Mouse (Mus musculus) testis, adult 2 months (tissue): ENCODE results near the gene Neu4.

ENCODE experiments used
- CTCF ChIP-seq: fragments of 200-500 bp; IDR thresholded peaks from 2 replicates; pipeline ENCODE4 v1.5.1; 2012; ENCODE audit warnings: low read depth, mild to moderate bottlenecking, inconsistent platforms, low read length, moderate library complexity; ENCODE audit not compliant: control insufficient read depth, insufficient read depth, insufficient replicate concordance
- POLR2A ChIP-seq: fragments of 200-500 bp; IDR thresholded peaks from 2 replicates; pipeline ENCODE4 v1.6.1; 2012; ENCODE audit warnings: low read depth, mild to moderate bottlenecking, inconsistent platforms, low read length, moderate library complexity; ENCODE audit not compliant: control insufficient read depth

DNA sequence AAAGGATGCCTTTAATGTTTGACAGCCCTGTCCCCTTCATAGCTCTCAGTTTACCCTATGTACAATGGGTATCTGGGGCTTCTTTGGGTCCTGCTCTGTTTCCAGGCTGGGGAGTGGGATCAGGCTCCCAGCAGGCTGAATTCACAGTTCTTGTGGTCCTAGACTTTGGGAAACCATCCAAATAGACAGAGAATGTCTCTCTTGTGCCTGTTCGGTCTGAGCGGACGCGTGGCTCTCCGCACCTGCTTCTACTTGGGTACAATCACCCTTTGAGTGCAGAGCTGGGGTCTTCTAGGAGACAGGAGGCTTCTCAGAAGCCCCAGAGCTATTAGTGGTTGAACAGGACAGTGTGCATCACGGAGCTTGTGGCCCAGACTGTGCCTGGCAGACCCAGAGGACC lies at the start of gene Neu4:
- TF ChIP-seq CTCF: no peak
- no peak for TF ChIP-seq POLR2A
